Mouse (Mus musculus): ENCODE measurements around the gene Lif. TPM values are rescaled to one million over a fixed set of nuclear protein-coding genes. Genes with fewer than 3 reads are reported as not detected.

Lif gene
- total RNA-seq, 2 experiments from 2014 or later: 0.31 to 6.7 TPM

DNA sequence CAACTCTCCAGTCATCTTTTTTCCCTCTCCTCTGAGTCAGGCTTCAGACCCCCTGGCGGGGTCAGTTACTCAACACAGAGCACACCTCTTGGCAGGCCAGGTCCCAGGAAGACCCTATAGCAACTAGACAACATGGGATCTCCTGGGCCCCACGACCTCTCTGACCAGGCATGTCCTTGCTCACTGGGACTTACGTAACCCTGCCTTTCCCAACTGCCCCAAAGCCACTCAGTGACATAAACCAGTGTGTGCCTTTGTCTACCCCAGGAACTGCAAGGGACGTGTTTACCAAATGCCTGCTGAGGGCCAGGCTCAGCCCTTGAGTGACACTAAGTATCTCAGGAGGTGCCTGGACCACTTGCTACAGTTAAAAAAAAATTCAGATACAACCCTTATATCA, 27.5 kb upstream of the Lif start:
- peak; percentile 26 for ATAC-seq (ENCODE audit: poor library complexity, severe bottlenecking)

DNA sequence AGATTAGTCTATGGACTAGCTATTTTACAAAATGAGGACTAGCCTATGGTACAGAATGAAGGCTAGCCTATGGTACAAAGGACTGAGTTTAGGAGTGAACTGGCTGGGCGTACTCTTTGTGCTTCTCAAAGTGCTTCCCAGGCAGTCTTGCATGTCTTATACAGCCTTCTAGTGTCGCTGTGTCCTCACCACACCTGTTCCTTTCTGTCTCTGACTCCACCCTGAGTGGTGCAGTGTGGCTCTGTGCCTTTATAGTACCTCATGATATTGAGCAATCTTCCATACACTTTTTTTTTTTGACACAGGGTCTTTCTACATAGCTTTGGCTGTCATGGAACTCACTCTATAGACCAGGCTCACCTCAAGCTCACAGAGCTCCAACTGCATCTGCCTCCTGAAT, 25.9 kb upstream of the Lif start:
- peak; percentile 7 for ATAC-seq (ENCODE audit: poor library complexity, severe bottlenecking)

DNA sequence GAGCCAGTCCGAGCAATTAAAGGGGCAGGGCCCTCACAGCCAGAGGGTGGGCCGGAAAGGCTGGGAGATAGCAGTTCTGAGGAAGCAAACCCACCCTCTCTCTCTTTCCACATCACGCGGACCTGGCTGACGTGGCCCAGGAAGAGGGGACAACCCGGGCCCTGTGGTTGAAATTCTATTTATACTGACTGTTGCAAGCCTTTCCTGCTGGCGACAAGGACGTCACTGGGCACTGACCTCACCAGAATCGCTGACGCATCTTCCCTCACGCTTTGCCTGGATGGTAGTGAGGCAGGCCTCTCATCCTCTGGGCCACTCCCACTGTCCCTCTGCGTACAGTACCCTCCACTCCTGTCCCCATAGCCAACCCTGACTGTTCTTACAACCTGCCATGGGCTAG, 24.7 kb upstream of the Lif start:
- ATAC-seq (ENCODE audit: poor library complexity, severe bottlenecking): peak; percentile 55

DNA sequence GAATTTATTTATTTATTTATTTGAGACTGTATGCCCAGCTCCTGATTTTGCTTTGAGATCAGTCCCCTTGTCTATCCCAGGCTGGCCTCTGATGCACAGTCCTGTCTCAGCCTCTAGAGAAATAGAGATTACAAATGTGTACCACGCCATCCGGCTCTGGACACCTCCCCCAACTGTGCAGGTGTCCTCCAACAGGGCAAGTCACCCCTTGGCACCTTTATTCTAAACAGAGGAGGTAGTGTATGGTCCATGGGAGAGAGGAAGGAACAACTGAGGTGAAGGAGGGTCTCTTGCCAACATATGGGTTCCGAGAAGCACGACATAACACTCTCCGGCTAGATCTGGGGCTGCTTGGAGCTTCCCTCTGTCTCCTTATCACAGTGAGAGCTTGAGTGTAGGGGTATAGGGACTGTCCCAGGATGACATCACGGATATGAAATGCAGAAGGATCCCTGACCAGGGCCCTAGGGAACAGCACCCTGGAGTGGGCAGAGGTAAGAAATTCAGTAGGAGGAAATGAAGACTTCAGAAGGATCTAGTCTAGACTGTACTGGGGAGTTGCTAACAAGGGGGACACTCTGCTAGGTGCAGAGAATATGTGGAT, 22.2 kb upstream of the Lif start:
- ATAC-seq (ENCODE audit: poor library complexity, severe bottlenecking): no peak

DNA sequence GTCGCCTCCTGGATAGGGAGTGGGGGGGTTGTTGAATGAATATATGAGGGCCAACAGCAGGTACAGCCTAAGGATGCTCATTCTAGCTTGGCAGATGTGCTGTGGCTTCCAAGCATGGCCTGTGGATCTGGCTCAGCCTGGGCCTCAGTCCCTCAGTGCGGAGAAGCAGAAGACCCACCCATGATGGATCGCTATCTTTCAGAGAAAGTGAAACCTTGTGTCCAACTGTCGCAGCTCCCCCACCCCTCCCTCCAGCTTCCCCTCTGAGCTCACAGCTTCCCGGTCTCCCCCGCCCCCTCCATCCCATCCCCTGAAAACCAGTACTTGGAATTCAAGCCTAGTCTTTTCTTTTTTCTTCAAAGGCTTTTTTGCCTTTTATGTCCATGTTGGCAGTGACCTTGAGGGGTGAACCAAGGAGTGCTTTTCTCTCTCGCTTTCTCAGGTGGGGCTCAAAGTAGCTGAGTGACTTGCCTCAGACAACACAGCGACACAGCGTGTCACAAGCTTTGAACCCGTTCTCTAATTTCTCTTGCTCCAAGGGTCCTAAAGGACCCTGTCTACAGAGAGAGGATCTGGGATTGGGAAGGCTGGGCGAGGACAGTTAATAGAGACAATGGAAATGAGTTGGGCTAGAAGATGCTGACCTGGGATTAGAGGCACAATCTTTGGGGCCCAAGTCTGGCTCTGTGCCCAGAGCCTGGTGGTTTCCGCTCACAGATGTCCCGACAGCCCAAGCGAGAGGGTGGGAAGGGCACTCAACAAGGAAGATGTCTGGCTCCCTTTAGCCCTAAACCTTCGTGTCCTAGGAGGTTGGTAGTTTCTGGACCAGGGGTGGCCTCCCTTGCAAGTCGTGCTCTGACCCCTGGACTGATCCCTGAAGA, 21.5 kb upstream of the Lif start, which contains the start of gene Osm:
Gene Osm (plus strand): TSS at position 756 of the 881 bp plus-strand sequence.
- peak; percentile 18 for ATAC-seq (ENCODE audit: poor library complexity, severe bottlenecking)

DNA sequence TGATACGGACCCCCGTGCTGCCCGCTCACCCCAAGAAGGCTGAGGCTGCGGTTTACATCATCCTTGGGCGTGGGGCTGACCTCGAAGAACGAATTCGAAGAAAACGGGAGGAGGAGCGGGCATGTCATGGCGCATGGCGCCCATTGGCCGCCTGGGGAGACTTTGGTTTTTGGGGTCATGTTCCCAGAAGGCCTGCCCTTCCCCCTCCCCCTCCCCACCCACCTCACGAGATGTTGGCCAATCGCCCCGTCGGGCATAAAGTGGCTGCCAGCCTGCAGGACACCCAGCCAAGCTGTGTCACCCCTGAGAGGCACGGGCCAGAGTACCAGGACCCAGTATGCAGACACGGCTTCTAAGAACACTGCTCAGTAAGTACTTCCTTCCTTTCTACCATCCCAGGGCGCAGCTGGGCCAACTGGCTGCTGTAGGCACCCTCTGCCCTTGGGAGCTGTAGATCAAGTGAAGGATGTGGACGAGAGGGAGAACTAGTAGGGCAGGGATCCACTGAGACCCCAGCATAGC, 20.8 kb upstream of the Lif start:
- peak; percentile 28 for ATAC-seq (ENCODE audit: poor library complexity, severe bottlenecking)

DNA sequence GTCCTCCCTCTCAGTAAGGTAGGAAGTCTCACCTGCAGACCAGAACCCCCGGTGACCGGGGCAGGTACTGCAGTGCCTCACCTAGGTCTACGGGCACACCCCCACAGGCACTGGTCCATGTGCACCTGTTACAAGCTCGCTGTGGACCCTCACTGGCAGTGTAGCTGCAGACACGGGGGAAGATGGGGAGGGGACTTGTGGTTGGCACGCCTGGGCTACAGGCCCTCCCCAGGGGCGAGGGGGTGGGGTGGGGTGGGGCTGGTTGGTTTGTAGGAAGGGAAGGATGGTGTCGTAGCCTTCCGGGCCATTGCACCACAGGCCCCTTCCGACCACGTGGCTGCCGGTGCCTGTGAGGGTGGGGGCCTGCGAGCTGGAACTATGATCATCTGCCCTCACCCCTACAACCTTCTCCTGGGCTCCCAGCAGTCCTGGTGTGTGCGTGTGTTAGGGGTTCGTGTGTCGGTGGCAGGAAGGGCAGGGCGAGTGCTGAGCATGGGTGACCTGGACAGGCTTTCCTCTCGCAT, 19.9 kb upstream of the Lif start:
- peak; percentile 39 for ATAC-seq (ENCODE audit: poor library complexity, severe bottlenecking)

DNA sequence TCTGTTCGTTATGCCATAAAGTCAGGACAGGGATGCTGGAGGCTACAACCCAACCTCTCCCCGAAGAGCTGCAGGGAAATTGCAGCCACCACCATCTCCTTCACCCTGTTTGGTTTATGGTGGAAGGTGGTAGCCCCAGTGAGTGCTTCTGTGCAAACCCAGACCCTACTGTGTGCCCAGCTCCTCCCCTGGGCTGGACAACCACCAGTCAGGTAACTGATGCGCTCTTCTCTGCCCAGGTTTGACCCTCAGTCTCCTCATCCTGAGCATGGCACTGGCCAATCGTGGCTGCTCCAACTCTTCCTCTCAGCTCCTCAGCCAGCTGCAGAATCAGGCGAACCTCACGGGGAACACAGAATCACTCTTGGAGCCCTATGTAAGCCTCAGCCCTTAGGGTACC, 19.2 kb upstream of the Lif start:
- ATAC-seq (ENCODE audit: poor library complexity, severe bottlenecking): no peak

DNA sequence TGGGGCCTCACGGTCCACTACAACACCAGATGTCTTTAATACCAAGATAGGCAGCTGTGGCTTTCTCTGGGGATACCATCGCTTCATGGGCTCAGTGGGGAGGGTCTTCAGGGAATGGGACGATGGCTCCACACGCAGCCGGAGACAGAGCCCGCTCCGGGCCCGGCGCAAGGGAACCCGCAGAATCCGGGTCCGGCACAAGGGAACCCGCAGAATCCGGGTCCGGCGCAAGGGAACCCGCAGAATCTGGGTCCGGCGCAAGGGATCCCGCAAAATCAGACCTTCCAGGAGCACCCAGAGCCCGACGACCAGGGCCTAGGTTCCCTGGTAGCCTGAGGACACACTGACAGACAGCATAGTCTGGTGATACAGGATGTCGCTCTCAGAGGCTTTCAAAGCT, 17.7 kb upstream of the Lif start:
- no peak for ATAC-seq (ENCODE audit: poor library complexity, severe bottlenecking)

DNA sequence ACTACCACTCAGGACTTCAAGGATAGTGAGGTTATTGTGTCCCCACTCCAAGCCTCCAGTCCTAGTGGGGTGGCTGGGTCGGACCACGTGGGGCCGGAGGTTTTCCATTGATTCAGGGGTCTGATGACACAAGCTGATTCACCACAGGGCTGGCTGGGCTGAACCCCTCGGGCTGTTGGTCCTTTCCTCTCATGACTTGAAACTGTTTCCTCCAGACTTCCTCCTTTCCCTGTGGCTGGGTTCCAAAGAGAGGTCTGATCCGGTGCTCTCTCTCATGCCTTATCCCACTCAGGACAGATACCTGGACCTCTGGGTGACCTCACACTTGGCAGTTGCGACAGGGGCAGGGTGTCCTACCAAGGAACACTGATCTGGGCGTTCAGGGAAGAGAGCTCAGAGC, 17.2 kb upstream of the Lif start:
- ATAC-seq (ENCODE audit: poor library complexity, severe bottlenecking): 0 out of 2 replicates have a peak, but pooled peaks have one; percentile 2

DNA sequence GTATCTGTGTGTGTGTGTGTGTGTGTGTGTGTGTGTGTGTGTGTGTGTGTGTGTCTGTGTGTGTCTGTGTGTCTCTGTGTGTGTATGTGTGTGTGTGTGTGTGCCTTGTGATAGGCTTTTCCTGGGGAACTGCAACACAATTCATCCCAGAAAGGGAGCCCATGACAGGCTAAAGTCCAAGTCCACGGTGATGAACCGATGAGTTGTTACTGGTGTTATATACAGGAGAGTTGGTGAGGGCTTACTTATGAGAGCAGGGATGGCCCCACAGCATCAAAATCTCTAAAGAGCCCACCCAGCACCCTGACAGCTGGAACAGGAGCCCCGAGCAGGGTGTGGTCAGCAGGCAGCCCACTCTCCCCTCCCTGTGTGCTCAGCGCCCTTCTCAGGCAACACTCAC, 16.2 kb upstream of the Lif start:
- ATAC-seq (ENCODE audit: poor library complexity, severe bottlenecking): no peak

DNA sequence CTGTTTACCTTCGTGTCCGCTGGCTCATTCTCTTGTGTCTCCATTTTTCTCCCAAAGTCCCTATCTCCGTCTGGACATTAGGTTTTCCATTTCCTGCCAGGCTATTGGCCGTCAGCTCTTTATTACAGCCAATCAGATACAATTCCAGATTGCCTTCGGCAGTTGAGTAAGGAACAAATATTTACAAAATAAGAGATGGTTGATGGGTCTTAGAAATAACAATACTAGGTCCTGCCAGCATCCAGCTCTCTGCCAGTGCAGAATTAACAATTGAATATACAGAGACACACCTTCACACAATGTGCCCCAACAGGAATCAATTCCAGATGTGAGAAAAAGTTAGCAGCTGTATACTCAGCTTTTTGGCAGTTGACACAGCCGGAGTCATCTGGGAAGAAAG, 11.2 kb upstream of the Lif start:
- ATAC-seq (ENCODE audit: poor library complexity, severe bottlenecking): no peak

DNA sequence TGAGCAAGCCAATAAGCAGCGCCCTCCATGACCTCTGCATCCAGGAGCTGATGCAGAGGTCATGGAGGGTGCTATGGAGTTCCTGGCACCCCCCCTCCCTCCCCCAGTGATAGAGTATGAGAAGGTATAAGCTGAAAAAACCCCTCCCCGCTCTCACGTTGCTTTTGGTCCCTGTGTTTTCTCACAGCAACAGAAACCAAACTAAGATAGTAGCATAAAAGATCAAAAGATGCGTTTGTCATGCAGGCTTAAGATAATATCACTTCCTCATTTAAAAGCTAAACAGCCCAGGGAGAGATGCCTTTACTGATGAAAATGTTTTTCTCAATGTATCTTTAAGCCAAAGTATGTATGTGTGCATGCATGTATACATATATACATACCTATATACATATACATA, 10.7 kb upstream of the Lif start:
- ATAC-seq (ENCODE audit: poor library complexity, severe bottlenecking): no peak

DNA sequence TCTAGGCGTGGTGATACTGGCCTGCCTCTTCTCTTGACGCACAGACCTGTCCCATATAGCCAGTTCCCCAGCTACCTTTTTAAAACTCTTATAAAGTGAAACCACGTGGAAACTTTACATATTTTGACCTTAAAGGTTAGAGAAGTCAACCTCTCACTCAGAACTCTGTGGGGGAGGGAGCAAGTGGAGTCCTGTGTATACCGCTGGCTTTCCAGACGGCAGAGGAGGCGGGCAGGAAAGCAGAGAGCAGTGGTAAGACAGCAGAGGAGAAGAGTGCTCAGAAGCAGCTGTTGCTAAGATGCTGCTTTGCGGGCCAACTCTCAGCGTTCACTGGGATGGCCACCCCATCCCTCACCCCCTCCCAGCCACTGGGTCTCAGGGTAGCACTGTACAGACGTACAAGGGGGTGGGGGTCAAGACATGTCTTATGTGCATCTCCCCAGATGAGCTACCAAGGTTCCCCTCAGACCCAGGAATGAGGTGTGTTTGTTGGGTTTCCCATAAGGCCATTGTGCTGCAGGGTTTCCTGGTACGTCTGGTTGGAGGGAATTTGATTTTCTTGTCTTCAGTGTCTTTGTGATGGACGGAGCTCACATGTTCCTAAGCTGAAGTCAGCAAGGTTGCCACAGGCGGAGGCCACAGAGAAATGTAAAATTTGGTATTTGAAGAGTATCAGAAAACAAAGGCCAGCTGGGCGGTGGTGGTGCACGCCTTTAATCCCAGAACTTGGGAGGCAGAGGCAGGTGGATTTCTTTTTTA, 10.0 kb upstream of the Lif start:
- no peak for ATAC-seq (ENCODE audit: poor library complexity, severe bottlenecking)

DNA sequence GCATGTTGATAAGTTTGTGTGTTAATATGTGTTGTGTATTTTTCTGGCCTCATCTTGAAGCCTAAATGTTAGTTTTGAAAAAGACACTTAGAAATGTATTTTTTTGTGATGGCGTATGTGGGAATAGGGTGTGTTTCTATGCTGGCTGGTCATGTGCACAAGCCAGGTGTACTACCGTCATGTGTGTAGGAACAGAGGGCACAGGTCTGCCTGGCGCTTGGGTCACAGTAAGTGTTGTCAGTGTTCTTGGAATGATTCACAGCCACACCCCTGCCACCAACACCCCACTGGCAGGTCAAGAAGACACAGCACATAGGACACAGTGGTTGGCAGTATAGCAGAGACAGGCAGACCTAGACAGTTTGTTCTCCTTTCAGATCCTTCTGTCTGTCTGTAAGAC, 8.2 kb upstream of the Lif start:
- ATAC-seq (ENCODE audit: poor library complexity, severe bottlenecking): no peak

DNA sequence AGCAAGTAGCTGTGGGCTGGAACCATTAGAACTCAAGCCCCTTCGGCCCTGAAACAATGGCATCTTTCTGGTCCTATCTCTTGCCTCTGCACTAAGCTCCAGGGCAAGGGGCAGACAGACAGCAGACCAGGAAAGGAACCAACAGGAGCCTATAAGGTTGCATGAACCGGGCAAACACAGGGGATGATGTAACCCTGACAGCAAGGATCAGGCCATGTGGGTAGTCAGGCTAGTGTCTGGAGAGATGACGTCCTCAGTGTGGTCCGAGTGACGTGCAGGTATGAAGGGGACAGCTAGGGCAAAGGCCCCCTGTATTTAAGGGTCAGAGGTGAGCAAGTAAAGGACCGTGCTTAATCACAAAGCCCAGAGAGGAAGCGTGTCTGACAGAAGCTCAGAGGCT, 7.1 kb upstream of the Lif start:
- no peak for ATAC-seq (ENCODE audit: poor library complexity, severe bottlenecking)

DNA sequence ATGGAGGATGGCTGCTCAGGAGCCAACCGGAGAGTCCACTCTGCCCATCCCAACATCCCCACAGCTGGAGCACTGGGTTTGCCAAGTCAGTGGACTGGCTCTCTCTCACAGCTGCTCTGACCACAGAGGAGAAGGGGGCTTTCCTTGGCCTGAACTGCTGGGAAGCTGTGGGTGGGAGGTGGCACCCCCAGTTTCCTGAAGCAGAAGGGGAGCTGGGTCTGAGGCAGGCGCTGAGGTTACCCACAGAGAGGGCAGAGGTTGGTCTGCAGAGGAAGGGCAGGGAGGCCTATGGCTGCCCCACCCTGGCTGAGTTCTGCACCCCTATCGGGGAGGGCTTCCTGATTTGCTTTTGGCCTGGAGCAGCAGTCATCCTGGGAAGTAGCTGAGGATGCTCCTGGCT, 6.0 kb upstream of the Lif start:
- ATAC-seq (ENCODE audit: poor library complexity, severe bottlenecking): peak; percentile 88

DNA sequence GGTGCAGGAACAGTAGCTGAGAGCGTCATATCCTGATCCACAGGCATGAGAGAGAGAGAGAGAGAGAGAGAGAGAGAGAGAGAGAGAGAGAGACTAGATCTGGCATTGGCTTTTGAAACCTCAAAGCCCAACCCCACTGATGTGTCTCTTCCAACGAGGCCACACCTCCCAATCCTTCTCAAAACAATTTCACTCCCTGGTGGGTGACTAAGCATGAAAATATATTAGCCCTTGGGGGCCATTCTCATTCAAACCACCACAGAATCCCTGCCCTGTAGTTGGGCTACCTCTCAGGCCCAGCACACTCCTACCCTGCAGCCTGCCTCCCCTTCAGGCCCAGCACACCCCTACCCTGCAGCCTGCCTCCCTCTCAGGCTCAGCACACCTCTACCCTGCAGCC, 4.5 kb upstream of the Lif start:
- no peak for ATAC-seq (ENCODE audit: poor library complexity, severe bottlenecking)

DNA sequence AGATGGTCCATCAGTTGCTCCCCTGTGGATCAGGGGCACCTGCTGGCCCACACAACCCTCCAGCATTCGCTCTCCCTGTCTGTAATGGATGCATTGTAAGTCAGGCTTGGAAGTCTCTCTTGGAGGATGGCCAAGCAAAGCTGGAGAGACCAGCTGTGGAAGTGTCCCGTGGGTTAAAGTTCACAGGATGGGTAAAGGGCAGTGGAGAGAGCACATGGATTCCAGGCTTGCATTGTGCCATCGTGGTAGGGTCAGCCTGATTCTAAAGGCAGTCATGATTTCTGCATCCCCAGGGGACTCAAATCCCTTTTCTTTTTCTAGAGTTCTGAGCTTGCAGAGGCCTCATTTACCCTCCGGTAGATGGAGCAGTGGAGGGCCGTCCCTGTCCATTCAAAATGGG, 399 bp downstream of the Lif start:
- ATAC-seq (ENCODE audit: poor library complexity, severe bottlenecking): no peak

DNA sequence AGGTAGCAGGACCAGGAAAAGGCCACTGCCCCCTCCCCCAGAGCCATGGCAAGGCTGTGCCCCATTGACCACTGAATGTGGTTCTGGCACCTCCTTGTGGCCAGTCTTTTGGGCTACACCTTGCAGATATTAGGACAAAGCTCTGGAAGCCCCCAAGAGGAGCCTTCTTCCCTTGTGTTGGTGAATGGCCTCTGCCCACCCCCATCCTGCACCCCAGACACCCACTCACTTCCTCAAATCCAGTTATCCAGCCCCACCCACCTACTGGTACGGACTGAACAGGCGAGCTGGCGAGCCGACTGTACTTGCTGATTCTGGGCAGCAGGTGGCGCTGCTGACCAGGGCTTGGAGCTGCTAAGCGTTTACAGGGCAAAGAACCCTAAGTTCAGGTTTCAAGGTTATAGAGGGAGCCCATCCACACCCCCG, 1.3 kb downstream of the Lif start:
- ATAC-seq (ENCODE audit: poor library complexity, severe bottlenecking): peak; percentile 73
